Comparison of ENCODE assay signal across 21 mouse cellular contexts in genomic region chr10:42293877-42294276, GRCm38 (mm10). TPM values are rescaled to one million over a fixed set of nuclear protein-coding genes. Genes with fewer than 3 reads are reported as not detected.
DNase-seq lines count a peak whose midpoint lies in the region; ATAC-seq and TF ChIP-seq lines count a peak whose summit lies in the region.
"Had no signal": no experiment of that assay in that cellular context is flagged by ENCODE, and none has a peak within 500 bp of the region (broad histone marks: within the 10 kb centered on the region; RNA-seq: fewer than 3 reads in every experiment).

No protein-coding gene starts in this region.

- H3K79me3 ChIP-seq in C2C12 (ENCODE audit: low read depth) = no peaks in the 10 kb centered on the region

- H3K79me2 ChIP-seq in C2C12 (ENCODE audit: control insufficient read depth, insufficient read depth) = no peaks in the 10 kb centered on the region

- no peak overlapping the region for H3K27ac ChIP-seq in hindbrain, postnatal 0 days
- no peak overlapping the region for H3K27ac ChIP-seq in forebrain, embryonic 15.5 days (replicated peaks)
- H3K27ac ChIP-seq: embryonic facial prominence, embryonic 10.5 days; forebrain, embryonic 12.5 days; liver, embryonic 13.5 days; macrophage had no signal

- WGBS in hindbrain, postnatal 0 days = 70% methylated on average over 4 of the region's 4 CpGs
- 68% methylated on average over 4 of the region's 4 CpGs for WGBS in forebrain, embryonic 15.5 days

- H3ac ChIP-seq in C2C12 (ENCODE audit: control insufficient read depth, insufficient read length, low read depth) = no peak overlapping the region

- no peak for ATAC-seq in hindbrain, postnatal 0 days
- ATAC-seq in forebrain, embryonic 15.5 days (replicated peaks) = no peak
- ATAC-seq: CD4-positive, CD25-positive, alpha-beta regulatory T cell, adult 4 months had no signal

- no peaks in the 10 kb centered on the region for H3K9me3 ChIP-seq in hindbrain, postnatal 0 days (ENCODE audit: low read length)
- H3K9me3 ChIP-seq in forebrain, embryonic 15.5 days = no peaks in the 10 kb centered on the region
- H3K9me3 ChIP-seq: embryonic facial prominence, embryonic 10.5 days; forebrain, embryonic 12.5 days; liver, embryonic 13.5 days had no signal

- intact Hi-C loops in left cerebral cortex, postnatal 14 days (cut with DNase I) = loop anchor here (2.0 to 10.0 kb wide), 3 partner anchors 462 to 779 kb away; partner anchors contain the start of gene Cd164

- H3K36me3 ChIP-seq in C2C12 (ENCODE audit: control insufficient read depth, insufficient read depth) = no peaks in the 10 kb centered on the region
- no peaks in the 10 kb centered on the region for H3K36me3 ChIP-seq in hindbrain, postnatal 0 days (ENCODE audit: insufficient read depth, low read length)
- H3K36me3 ChIP-seq in forebrain, embryonic 15.5 days = no peaks in the 10 kb centered on the region
- H3K36me3 ChIP-seq: embryonic facial prominence, embryonic 10.5 days; forebrain, embryonic 12.5 days; liver, embryonic 13.5 days had no signal

- H3K27me3 ChIP-seq in C2C12 (ENCODE audit: control insufficient read depth, insufficient read depth, insufficient read length) = no peaks in the 10 kb centered on the region
- no peaks in the 10 kb centered on the region for H3K27me3 ChIP-seq in hindbrain, postnatal 0 days (ENCODE audit: insufficient read depth, low read length)
- H3K27me3 ChIP-seq in forebrain, embryonic 15.5 days = no peaks in the 10 kb centered on the region
- H3K27me3 ChIP-seq: liver, embryonic 13.5 days had no signal

- H3K9ac ChIP-seq in hindbrain, postnatal 0 days (replicated peaks; ENCODE audit: low read length) = no peak overlapping the region
- H3K9ac ChIP-seq in forebrain, embryonic 15.5 days (replicated peaks) = no peak overlapping the region
- H3K9ac ChIP-seq: forebrain, embryonic 12.5 days; liver, embryonic 13.5 days had no signal

- no peak overlapping the region for H3K4me2 ChIP-seq in hindbrain, postnatal 0 days (ENCODE audit: low read depth, low read length)
- no peak overlapping the region for H3K4me2 ChIP-seq in forebrain, embryonic 15.5 days (replicated peaks)
- H3K4me2 ChIP-seq: forebrain, embryonic 12.5 days; heart, embryonic 11.5 days; liver, embryonic 13.5 days had no signal

- TF ChIP-seq CTCF in C2C12 (IDR thresholded peaks at IDR 0.05; ENCODE audit: control insufficient read depth, insufficient read depth, insufficient read length) = no peak
- no peak for TF ChIP-seq CTCF in hindbrain, postnatal 0 days (IDR thresholded peaks at IDR 0.05; ENCODE audit: low read depth)

- H3K4me1 ChIP-seq in hindbrain, postnatal 0 days (ENCODE audit: insufficient read depth, low read length) = no peaks in the 10 kb centered on the region
- no peaks in the 10 kb centered on the region for H3K4me1 ChIP-seq in forebrain, embryonic 15.5 days
- H3K4me1 ChIP-seq: forebrain, embryonic 12.5 days had no signal

- H3K4me3 ChIP-seq in C2C12 (ENCODE audit: insufficient read depth, poor library complexity, severe bottlenecking) = no peak overlapping the region
- H3K4me3 ChIP-seq in hindbrain, postnatal 0 days (ENCODE audit: low read length) = no peak overlapping the region
- H3K4me3 ChIP-seq in forebrain, embryonic 15.5 days = no peak overlapping the region
- H3K4me3 ChIP-seq: embryonic facial prominence, embryonic 10.5 days; forebrain, embryonic 12.5 days; liver, embryonic 13.5 days had no signal

- DNase-seq in 3134 (ENCODE audit: extremely low read depth, insufficient read length, low spot score) = peak; percentile 60
- DNase-seq in lung, adult 18-20 months = peak; percentile 47 to 72
- peak; percentile 58 for DNase-seq in lung, postnatal 36 days
- DNase-seq in left cerebral cortex, postnatal 14 days (ENCODE audit: low spot score in 2 of 2) = no peak
- no peak for DNase-seq in Muller cell, postnatal 12 days (ENCODE audit: inconsistent ontology term)
- DNase-seq in hindbrain, postnatal 0 days (ENCODE audit: low spot score) = no peak
- DNase-seq: cerebellum, adult 2 months; gastrocnemius, postnatal 25 days; kidney, adult 9 months; kidney, postnatal 36 days; liver, embryonic 13.5 days; midbrain, embryonic 14.5 days; retina, postnatal 1 day; thymus, postnatal 14 days had no signal

TF ChIP-seq in C2C12, 6 proteins besides CTCF, POLR2A, EP300 and RAD21:
- TF ChIP-seq MYOG (IDR thresholded peaks at IDR 0.05; ENCODE audit: control insufficient read depth, extremely low read depth, insufficient read length) (no peak), FOSL1 (IDR thresholded peaks at IDR 0.05; ENCODE audit: insufficient read depth, low read length, poor library complexity, severe bottlenecking) (no peak), MYOD1 (IDR thresholded peaks at IDR 0.05; ENCODE audit: control insufficient read depth, insufficient read length, low read depth) (peak; percentile 80), USF1 (IDR thresholded peaks at IDR 0.05; ENCODE audit: low read depth) (no peak)

RNA-seq across cellular contexts. Expression of gene Foxo3, which starts 17.3 kb away (rescaled TPM):
- polyA plus RNA-seq in C2C12 (2012; fragmentation: generic; extraction: Trizol) = 4.8 TPM
- total RNA-seq in left cerebral cortex, postnatal 14 days (2021) = 10 to 100 TPM; 56.1 to 62.1 TPM
- 54.7 and 59.2 TPM in 2 replicates for total RNA-seq in hindbrain, postnatal 0 days (2014; rRNA removed)
- polyA plus RNA-seq in hindbrain, postnatal 0 days (2015; fragmentation: Nextera tagmentation; extraction: Ambion mirVana) = 8.4 and 8.6 TPM in 2 replicates
- 4.6 and 5.3 TPM in 2 replicates for polyA plus RNA-seq in forebrain, embryonic 15.5 days (2015; fragmentation: Nextera tagmentation; extraction: Ambion mirVana)

Comparison
In these comparisons a context has a peak if more than half of its experiments do, and no peak if none do; other contexts are left out.
1. DNase-seq: peak in 3134 (single experiment), lung, adult 18-20 months (2 of 2) and lung, postnatal 36 days (single experiment); none in left cerebral cortex, postnatal 14 days (0 of 2), Muller cell, postnatal 12 days (single experiment) and hindbrain, postnatal 0 days (single experiment).